Mouse (Mus musculus): ENCODE measurements around the gene Tmem86b.

GRCm38 (mm10) chr7:4674114-4674731, 43.0 kb upstream of the Tmem86b start:
- TF ChIP-seq ZMIZ1 (IDR thresholded peaks at IDR 0.05; ENCODE audit: low read depth, low read length) (no peak), CTCF (conservative IDR thresholded peaks at IDR 0.05 in 1 of 2, IDR thresholded peaks at IDR 0.05 in 1 of 2; ENCODE audit: low read depth in 2 of 2, low read length in 2 of 2) (no peak), MAZ (IDR thresholded peaks at IDR 0.05; ENCODE audit: low read depth, low read length) (no peak), MYC (IDR thresholded peaks at IDR 0.05; ENCODE audit: low read depth, low read length) (no peak), JUND (conservative IDR thresholded peaks at IDR 0.05; ENCODE audit: low read depth, low read length) (no peak), MAFK (IDR thresholded peaks at IDR 0.05; ENCODE audit: insufficient replicate concordance, low read length) (no peak), GABPA (IDR thresholded peaks at IDR 0.05; ENCODE audit: insufficient replicate concordance, low read depth, low read length) (no peak), BHLHE40 (IDR thresholded peaks at IDR 0.05; ENCODE audit: low read depth, low read length) (no peak), SMC3 (IDR thresholded peaks at IDR 0.05; ENCODE audit: low read depth, low read length) (no peak), MAX (IDR thresholded peaks at IDR 0.05; ENCODE audit: low read length) (no peak), KAT2A (IDR thresholded peaks at IDR 0.05; ENCODE audit: insufficient replicate concordance, low read length) (no peak), EP300 (IDR thresholded peaks at IDR 0.05; ENCODE audit: low read length) (no peak), POLR2A (IDR thresholded peaks at IDR 0.05; ENCODE audit: low read depth, low read length) (no peak), UBTF (IDR thresholded peaks at IDR 0.05; ENCODE audit: low read depth, low read length) (no peak)

Data from CH12.LX (cell line).